Mouse (Mus musculus): Measurements from ENCODE around the gene Elmo3.

- TF ChIP-seq BHLHE40 (IDR thresholded peaks at IDR 0.05; ENCODE audit: low read depth, low read length): no peak
- TF ChIP-seq CTCF (conservative IDR thresholded peaks at IDR 0.05 in 1 of 2, IDR thresholded peaks at IDR 0.05 in 1 of 2; ENCODE audit: low read depth in 2 of 2, low read length in 2 of 2): no peak
- TF ChIP-seq RCOR1 (conservative IDR thresholded peaks at IDR 0.05; ENCODE audit: low read depth, low read length): no peak
- TF ChIP-seq USF1 (IDR thresholded peaks at IDR 0.05; ENCODE audit: low read depth, low read length): no peak
- no peak for TF ChIP-seq ZKSCAN1 (IDR thresholded peaks at IDR 0.05; ENCODE audit: borderline replicate concordance, low read depth, low read length)
- TF ChIP-seq SIN3A (IDR thresholded peaks at IDR 0.05; ENCODE audit: low read length): no peak
- no peak for TF ChIP-seq CHD2 (IDR thresholded peaks at IDR 0.05; ENCODE audit: low read length)
- no peak for TF ChIP-seq MAZ (IDR thresholded peaks at IDR 0.05; ENCODE audit: low read depth, low read length)
- TF ChIP-seq TBP (conservative IDR thresholded peaks at IDR 0.05; ENCODE audit: low read depth, low read length): no peak
- TF ChIP-seq USF2 (conservative IDR thresholded peaks at IDR 0.05; ENCODE audit: low read depth, low read length): no peak
- TF ChIP-seq MYC (IDR thresholded peaks at IDR 0.05; ENCODE audit: low read depth, low read length): no peak
- TF ChIP-seq JUN (IDR thresholded peaks at IDR 0.05; ENCODE audit: insufficient read depth, low read depth, low read length): no peak
- TF ChIP-seq GABPA (IDR thresholded peaks at IDR 0.05; ENCODE audit: insufficient replicate concordance, low read depth, low read length): no peak
- TF ChIP-seq MAX (IDR thresholded peaks at IDR 0.05; ENCODE audit: low read length): no peak
Observed at GRCm38 (mm10) chr8:105305211-105306145, at the start of gene Elmo3.

Data from CH12.LX (cell line).